Mouse (Mus musculus) A20 (cell line): ENCODE measurements around the gene Pcdh7.
"Not testable (repeated sequence)": the region's sequence is repeated elsewhere in the genome, so short reads cannot be mapped to it uniquely, and the experiment has no call there.

Experiments used
- DNase-seq: peaks from one replicate; pipeline ENCODE4 v3.0.0-alpha.2; 2011; ENCODE audit warnings: low read depth, low spot score

The Pcdh7 gene

GRCm38 (mm10) chr5:57717906-57718875, at the start of gene Pcdh7:
TSS of gene Pcdh7 (plus strand) at chr5:57717967.
- DNase-seq, result no peak

DNA sequence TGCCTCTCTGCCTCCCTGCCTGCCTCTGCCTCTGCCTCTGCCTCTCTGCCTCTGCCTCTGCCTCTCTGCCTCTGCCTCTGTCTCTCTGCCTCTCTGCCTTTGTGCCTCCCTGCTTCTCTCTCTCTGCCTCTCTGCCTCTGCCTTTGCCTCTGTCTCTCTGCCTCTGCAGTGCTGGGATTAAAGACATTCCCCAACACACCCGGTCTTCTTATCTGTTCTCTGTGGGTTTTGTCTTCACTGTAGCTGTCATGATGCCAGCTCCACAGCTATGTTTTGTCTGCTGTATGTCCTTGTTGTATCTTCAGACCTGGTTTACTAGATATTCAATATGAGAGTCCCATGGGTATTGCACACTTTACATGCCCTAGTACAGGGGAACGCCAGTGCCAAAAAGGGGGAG, 40.8 kb upstream of the Pcdh7 start:
- DNase-seq, result not testable (repeated sequence)

DNA sequence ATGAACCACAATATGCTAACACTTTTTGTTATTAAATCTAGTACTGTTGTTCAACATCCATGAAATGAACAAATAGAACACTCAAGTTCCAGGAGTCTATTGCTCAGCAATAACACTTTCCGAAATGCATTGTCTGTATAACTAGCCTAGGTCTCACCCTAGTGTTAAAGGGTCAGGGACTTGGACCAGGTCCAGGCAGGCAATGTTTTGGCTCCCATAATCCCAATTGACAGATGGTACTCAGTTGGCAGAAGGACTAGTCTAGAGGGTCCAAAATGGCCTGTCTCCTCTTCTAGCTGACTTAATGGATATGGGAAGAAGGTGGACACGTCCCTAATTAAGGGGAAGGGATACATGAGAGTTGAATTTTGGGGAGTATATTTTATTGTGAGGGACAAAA, 9.4 kb upstream of the Pcdh7 start:
- no peak for DNase-seq

DNA sequence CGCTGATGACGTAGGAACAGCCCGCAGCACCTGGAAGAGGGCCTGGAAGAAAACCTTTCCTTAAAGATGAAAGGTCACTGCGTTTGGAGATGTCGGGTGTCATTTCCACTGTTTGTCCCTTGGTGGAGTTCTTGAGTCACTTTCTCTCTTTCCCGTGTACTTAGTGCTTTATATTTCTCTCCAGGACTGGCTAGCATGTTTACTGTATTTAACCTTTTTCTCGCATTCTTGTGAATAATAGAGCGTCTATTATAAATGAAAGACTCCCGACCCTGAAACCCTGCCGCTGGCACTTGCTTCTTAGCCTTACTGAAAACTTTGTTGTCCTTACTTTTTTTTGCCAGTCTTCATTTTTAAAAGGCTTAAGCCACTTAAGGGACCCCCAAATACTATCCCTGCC, 3.8 kb upstream of the Pcdh7 start:
- peak; percentile 18 for DNase-seq

GRCm38 (mm10) chr5:57714621-57715523, 2.9 kb upstream of the Pcdh7 start:
- no peak for DNase-seq

DNA sequence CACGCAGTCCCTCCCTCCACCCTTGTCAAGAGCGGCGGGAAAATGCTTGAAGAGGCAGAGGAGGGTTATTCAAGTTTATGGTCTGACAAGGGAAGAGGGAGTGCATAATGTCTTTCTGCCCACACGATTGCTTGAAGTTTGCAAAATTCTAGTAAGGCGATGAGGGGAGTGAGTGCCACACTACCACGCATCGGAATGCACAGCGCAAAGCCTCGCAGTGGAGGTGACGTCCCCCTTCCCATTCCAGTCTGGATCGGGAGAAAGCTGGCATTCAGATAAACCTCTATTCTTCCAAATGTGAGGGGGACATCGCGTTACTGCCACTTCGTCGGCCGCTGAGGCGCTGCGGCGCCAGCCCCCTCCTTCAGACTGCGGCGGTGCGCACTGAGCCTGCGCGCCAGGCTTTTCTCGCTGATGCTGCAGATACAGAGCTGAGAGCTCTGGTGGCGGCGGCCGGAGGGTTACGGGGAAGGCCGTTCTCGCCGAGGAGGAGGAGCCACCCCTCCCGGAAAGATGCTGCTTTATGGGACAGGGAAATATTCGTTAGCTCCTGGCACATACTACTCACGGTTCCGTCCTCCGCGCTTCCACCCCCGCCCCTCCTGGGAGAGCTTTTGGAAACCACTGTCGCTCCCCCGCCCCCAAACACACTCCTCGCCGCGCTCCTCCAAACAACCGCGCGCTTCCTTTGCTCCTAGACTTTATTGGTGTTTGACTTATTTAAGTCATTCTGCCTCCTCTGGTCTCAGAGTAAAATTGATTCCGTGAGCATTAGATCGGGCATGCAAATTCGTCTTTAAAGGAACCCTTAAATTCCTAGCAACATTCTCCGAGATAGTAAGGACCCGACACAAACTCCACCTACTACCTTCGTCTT, 2.0 kb upstream of the Pcdh7 start:
- no peak for DNase-seq

- DNase-seq, result no peak
Measured at GRCm38 (mm10) chr5:57716421-57717237, 1.1 kb upstream of the Pcdh7 start.

DNA sequence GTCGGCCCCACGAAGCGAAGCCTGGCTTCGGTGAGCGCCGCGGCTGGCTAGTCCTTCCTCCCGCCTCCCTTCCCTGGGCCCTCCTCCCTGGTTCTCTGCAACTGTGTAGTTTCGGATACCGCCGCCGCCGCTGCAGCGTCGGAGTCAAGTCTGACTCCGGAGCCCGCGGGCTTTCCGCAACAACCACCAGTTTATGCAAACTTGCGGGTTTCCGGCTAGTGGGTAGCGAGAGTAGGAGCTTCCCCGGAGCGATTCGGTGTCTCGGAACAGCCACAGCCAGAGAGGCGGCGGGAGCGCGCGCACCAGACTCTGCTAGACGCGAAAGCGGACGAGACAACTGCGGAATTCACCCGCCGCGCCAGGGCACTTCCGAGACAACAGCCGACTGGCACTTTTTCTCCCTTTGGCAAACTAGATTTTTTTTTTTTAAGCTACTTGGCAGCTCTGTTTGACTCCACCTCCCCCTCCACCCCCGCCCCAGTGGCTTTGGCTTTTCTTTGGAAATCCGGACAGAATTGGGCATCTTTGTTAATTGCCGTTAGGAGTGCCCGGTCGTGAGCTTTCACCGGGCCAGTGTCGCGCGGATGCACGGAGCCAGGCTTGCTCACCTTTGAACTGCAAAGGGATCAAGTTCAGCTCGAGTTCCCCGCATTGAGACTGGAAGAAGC, 395 bp upstream of the Pcdh7 start:
- no peak for DNase-seq

DNA sequence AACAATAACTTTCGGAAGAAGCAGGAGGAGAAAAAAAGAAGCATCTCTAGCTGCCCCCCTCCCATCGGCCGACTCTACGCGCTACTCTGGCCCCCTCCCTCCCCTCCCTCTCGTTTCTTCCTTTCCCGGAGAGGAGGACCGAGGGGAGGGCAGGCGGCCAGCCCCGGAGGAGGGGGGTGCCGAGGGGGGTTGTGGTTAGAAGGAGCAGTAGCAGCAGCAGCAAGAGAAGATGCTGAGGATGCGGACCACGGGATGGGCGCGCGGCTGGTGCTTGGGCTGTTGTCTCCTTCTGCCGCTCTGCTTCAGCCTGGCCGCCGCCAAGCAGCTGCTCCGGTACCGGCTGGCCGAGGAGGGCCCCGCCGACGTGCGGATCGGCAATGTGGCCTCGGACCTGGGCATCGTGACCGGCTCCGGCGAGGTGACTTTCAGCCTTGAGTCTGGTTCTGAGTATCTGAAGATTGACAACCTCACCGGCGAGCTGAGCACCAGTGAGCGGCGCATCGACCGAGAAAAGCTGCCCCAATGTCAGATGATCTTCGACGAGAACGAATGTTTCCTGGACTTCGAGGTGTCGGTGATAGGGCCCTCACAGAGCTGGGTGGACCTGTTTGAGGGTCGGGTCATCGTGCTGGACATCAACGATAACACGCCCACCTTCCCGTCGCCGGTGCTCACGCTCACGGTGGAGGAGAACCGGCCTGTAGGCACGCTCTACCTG, 1.3 kb downstream of the Pcdh7 start:
- no peak for DNase-seq

GRCm38 (mm10) chr5:57719594-57720185, 1.9 kb downstream of the Pcdh7 start:
- no peak for DNase-seq

- DNase-seq, result no peak
Measured at GRCm38 (mm10) chr5:57720206-57720880, 2.6 kb downstream of the Pcdh7 start.

- DNase-seq, result no peak
Measured at GRCm38 (mm10) chr5:57721148-57721712, 3.5 kb downstream of the Pcdh7 start.

- DNase-seq, result no peak
Measured at GRCm38 (mm10) chr5:57721927-57722326, 4.2 kb downstream of the Pcdh7 start.

GRCm38 (mm10) chr5:57733451-57733850, 15.7 kb downstream of the Pcdh7 start:
- no peak for DNase-seq

DNA sequence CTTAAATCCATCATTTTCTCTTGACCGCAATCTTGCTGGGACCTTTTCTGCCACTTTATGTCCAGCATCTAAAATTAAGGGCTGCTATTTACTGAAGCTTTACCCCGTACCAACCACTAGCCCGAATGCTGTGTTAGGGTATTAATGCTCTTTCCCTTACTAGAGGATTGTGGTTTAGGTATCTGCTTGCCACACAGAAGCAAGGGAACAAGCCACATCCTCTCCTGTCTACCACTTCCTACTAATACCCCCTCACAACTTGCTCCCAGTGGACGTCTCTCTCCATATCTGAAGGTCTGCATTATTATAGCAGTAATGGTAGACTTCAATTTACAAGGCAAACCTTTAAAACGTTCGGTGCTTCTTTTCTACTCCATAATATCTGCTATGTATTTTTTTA, 18.0 kb downstream of the Pcdh7 start:
- DNase-seq, result no peak

DNA sequence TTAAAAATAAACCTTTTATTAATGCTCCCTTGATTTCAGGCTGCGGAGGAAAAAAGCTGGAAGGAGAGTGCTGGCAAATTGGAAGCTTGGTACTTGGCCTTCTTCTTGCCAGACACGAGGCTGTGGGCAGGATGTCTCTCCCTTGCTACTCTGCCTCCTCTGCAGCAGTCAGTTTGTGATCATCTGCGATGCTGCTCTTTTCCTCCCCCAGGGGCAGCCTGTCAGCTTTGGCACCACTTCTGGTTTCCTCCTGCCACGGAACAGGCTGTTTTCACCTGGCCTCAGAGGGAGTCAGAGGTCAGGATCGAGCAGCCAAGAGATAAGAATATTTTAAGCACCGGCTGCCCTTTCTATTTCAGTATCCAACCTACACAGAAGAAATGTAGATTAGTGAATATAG, 25.2 kb downstream of the Pcdh7 start:
- DNase-seq, result peak; percentile 58

GRCm38 (mm10) chr5:57743956-57744661, 26.3 kb downstream of the Pcdh7 start:
- no peak for DNase-seq
